Mouse (Mus musculus): ENCODE measurements around the gene Mcpt8.
A peak's percentile ranks its signal among the peaks of the same experiment; 100 is the strongest.
"Not testable (repeated sequence)": the region's sequence is repeated elsewhere in the genome, so short reads cannot be mapped to it uniquely, and the experiment has no call there.

Mcpt8 gene

GRCm38 (mm10) chr14:56085167-56085566 lies at the start of gene Mcpt8:
Gene Mcpt8 (minus strand): TSS chr14:56085273.
- DNase-seq = no peak

GRCm38 (mm10) chr14:56133675-56134074 lies 48.6 kb upstream of the Mcpt8 start:
- DNase-seq = not testable (repeated sequence)

GRCm38 (mm10) chr14:56132508-56132907 lies 47.4 kb upstream of the Mcpt8 start, which contains the start of gene Gzmd:
Gene Gzmd (minus strand): TSS chr14:56132608.
- DNase-seq = not testable (repeated sequence)

- no peak for DNase-seq
Observed at GRCm38 (mm10) chr14:56128341-56128740, 43.3 kb upstream of the Mcpt8 start.

- DNase-seq = no peak
Observed at GRCm38 (mm10) chr14:56123516-56123915, 38.4 kb upstream of the Mcpt8 start.

GRCm38 (mm10) chr14:56120525-56120924 lies 35.5 kb upstream of the Mcpt8 start, which contains the start of gene Gzme:
Gene Gzme (minus strand): TSS chr14:56120625.
- no peak for DNase-seq

- not testable (repeated sequence) for DNase-seq
Observed at GRCm38 (mm10) chr14:56115531-56116310, 30.6 kb upstream of the Mcpt8 start.

- DNase-seq = no peak
Observed at GRCm38 (mm10) chr14:56105447-56106180, 20.5 kb upstream of the Mcpt8 start.

GRCm38 (mm10) chr14:56105016-56105415 lies 19.9 kb upstream of the Mcpt8 start:
- peak; percentile 28 for DNase-seq

- no peak for DNase-seq
Observed at GRCm38 (mm10) chr14:56103452-56103851, 18.4 kb upstream of the Mcpt8 start.

- DNase-seq = no peak
Observed at GRCm38 (mm10) chr14:56102386-56102785, 17.3 kb upstream of the Mcpt8 start, which contains the start of gene Ctsg. Gene Ctsg (minus strand): TSS chr14:56102574.

- peak; percentile 18 for DNase-seq
Observed at GRCm38 (mm10) chr14:56098940-56099339, 13.9 kb upstream of the Mcpt8 start.

- DNase-seq = no peak
Observed at GRCm38 (mm10) chr14:56097597-56097996, 12.5 kb upstream of the Mcpt8 start.

GRCm38 (mm10) chr14:56093353-56093752 lies 8.3 kb upstream of the Mcpt8 start:
- no peak for DNase-seq

- no peak for DNase-seq
Observed at GRCm38 (mm10) chr14:56086711-56087110, 1.6 kb upstream of the Mcpt8 start.

GRCm38 (mm10) chr14:56082016-56082415 lies 3.1 kb downstream of the Mcpt8 start:
- no peak for DNase-seq

GRCm38 (mm10) chr14:56062213-56062612 lies 22.9 kb downstream of the Mcpt8 start, which contains the start of gene Mcpt4:
Gene Mcpt4 (minus strand): TSS chr14:56062313.
- not testable (repeated sequence) for DNase-seq

GRCm38 (mm10) chr14:56057722-56058121 lies 27.4 kb downstream of the Mcpt8 start:
- no peak for DNase-seq

- DNase-seq = no peak
Observed at GRCm38 (mm10) chr14:56055408-56055807, 29.7 kb downstream of the Mcpt8 start.

- not testable (repeated sequence) for DNase-seq
Observed at GRCm38 (mm10) chr14:56041792-56042191, 43.3 kb downstream of the Mcpt8 start, which contains the start of gene Mcpt2. Gene Mcpt2 (plus strand): TSS chr14:56042041.

- DNase-seq = no peak
Observed at GRCm38 (mm10) chr14:56034433-56034832, 50.6 kb downstream of the Mcpt8 start.

Measured in kidney, adult 9 months (tissue).